Mouse (Mus musculus) heart, embryonic 10.5 days (tissue): Measurements from ENCODE around the gene Pck1. TPM values are rescaled to one million over a fixed set of nuclear protein-coding genes. Genes with fewer than 3 reads are reported as not detected.

ENCODE experiments used
- DNase-seq: peaks from one replicate; pipeline ENCODE4 v3.0.0-alpha.2; 2017; ENCODE audit warnings: low spot score
- H3K27ac ChIP-seq: fragments of 300-500 bp; sonication (generic); 2 replicates; pipeline ENCODE4 v1.5.1; 2016; ENCODE audit warnings: mild to moderate bottlenecking
- H3K27me3 ChIP-seq: fragments of 300-500 bp; sonication (generic); 2 replicates; pipeline ENCODE4 v1.6.1; 2016; ENCODE audit warnings: mild to moderate bottlenecking; ENCODE audit not compliant: poor library complexity, insufficient read depth, severe bottlenecking
- H3K36me3 ChIP-seq: fragments of 300-500 bp; sonication (generic); 2 replicates; pipeline ENCODE4 v1.6.1; 2016; ENCODE audit warnings: mild to moderate bottlenecking, moderate library complexity
- H3K4me1 ChIP-seq: fragments of 300-500 bp; sonication (generic); 2 replicates; pipeline ENCODE4 v1.6.1; 2016; ENCODE audit warnings: mild to moderate bottlenecking
- H3K4me3 ChIP-seq: fragments of 300-500 bp; sonication (generic); 2 replicates; pipeline ENCODE4 v1.5.1; 2016; ENCODE audit warnings: mild to moderate bottlenecking, moderate library complexity
- H3K9me3 ChIP-seq: fragments of 300-500 bp; sonication (generic); 2 replicates; pipeline ENCODE4 v1.6.1; 2016; ENCODE audit warnings: mild to moderate bottlenecking, moderate library complexity
- WGBS: fragments of 180-500 bp; shearing (Covaris S2); methylation state at CpG from one replicate; pipeline ENCODE4 v1.1.7; 2016; 5-methylcytosine and 5-hydroxymethylcytosine counted together
- polyA plus RNA-seq: library from polyadenylated mRNA; unstranded; fragments of >200 nt; fragmentation: Nextera tagmentation; extraction: Ambion mirVana; gene quantifications from 2 replicates; pipeline ENCODE4 v1.2.1, GENCODE M21; 2016

The Pck1 gene
- polyA plus RNA-seq, 1 experiment from 2014 or later: not detected

DNA sequence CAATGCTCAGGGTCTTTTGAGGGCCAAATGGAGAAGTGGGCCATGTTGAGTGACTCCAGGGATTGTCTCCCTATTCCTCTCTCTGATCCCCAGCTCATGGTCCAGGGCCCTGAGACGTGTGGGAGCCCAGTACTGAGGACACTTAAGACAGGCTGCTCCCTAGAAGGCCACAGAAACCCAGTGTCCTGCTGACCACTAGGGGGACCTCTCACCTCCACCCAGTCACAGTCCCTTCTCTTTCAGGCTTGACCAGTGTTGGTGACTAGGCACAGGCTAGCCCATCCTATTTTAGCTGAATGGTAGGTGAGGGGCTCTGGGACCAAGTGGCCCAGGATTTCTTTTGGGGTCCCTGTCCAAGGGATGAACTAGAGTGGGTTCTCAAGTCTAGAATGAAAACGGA lies 17.9 kb downstream of the Pck1 start:
- no peaks in the 10 kb centered on the region for H3K36me3 ChIP-seq
- no peak for DNase-seq
- peaks cover 51% of the 10 kb centered on the region for H3K27me3 ChIP-seq
- H3K9me3 ChIP-seq: no peaks in the 10 kb centered on the region
- WGBS: 36% methylated on average over 2 of the region's 2 CpGs
- H3K4me1 ChIP-seq: peaks cover 38% of the 10 kb centered on the region
- no peak overlapping the region for H3K4me3 ChIP-seq
- H3K27ac ChIP-seq: peak overlapping the region; percentile 77; the same call in 1 of the 2 replicates

DNA sequence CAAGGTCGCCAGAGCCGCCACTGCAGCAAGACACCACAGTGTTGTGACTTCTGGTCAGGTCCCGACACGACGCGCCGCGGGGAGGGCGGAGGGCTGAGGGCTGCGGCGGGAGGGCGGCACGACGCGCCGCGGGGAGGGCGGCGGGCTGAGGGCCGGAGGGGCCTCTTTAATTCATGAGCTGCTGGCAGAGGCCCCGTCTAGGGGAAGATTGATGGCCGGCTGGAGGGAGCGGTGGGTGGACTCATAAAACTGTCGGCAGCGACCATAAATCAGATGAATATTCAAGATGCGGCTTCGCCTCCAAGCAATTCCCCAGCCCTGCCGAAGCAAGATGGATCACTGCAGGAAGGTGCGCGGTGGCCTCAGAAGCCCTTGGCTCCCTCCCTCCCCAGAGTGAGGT lies 18.6 kb downstream of the Pck1 start:
- H3K4me1 ChIP-seq: peaks cover 38% of the 10 kb centered on the region
- H3K9me3 ChIP-seq: no peaks in the 10 kb centered on the region
- peak; percentile 74 for DNase-seq
- peak overlapping the region; percentile 77 for H3K27ac ChIP-seq
- peak overlapping the region; percentile 52 for H3K4me3 ChIP-seq
- 4% methylated on average over 29 of the region's 30 CpGs for WGBS
- H3K27me3 ChIP-seq: peaks cover 43% of the 10 kb centered on the region
- H3K36me3 ChIP-seq: no peaks in the 10 kb centered on the region

DNA sequence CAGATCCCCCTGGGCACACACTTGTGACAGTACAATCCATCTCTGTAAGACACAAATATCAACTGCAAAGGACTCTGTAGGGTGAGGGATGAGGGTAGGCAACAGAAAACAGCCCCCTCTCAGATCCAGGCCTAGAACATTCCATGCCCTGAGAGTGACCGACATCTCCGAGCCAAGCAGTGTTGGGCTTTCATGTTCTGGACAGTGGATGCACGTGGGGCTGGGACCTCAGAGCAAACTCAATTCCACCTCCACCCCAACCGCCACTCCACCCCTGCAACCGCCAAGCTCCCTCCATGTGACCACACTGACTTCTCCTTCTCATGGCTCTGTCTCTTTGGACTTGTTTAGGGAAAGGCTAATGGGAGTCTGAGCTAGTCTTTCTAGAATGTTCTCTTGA lies 19.1 kb downstream of the Pck1 start:
- whole genome bisulfite sequencing: 76% methylated on average over 5 of the region's 5 CpGs

DNA sequence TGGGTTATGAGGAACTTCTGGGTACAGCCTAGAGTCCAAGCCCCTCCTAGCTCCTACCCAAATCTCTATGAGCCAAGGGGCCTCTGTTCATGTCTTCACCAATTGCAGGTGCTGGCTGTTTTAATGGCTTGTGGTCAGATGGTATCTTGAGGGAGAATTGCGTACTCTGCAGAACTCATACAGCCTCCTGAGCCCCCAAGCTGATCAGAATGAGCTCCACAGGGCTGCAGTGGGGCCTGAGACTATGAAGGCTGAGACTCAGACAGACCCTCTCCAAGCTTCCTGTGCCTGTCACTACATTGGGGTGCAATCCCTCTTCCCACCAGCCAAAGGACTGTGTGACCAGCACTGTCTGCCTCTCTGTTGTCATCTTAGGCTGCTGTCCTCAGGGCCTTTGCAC lies 19.5 kb downstream of the Pck1 start:
- H3K9me3 ChIP-seq: no peaks in the 10 kb centered on the region
- no peaks in the 10 kb centered on the region for H3K36me3 ChIP-seq
- DNase-seq: peak; percentile 62
- H3K27ac ChIP-seq: peak overlapping the region; percentile 89
- H3K4me3 ChIP-seq: no peak overlapping the region
- WGBS: 90% methylated on average over 1 of the region's 1 CpGs
- peaks cover 38% of the 10 kb centered on the region for H3K4me1 ChIP-seq
- peaks cover 51% of the 10 kb centered on the region for H3K27me3 ChIP-seq

More for the DNA sequence above, 19.1 kb downstream of the Pck1 start:
- H3K4me3 ChIP-seq: peak overlapping the region; percentile 52
- H3K4me1 ChIP-seq: peaks cover 38% of the 10 kb centered on the region
- H3K27me3 ChIP-seq: peaks cover 47% of the 10 kb centered on the region
- DNase-seq: peak; percentile 74
- H3K27ac ChIP-seq: peak overlapping the region; percentile 77; the same call in 1 of the 2 replicates
- H3K9me3 ChIP-seq: no peaks in the 10 kb centered on the region
- H3K36me3 ChIP-seq: no peaks in the 10 kb centered on the region

DNA sequence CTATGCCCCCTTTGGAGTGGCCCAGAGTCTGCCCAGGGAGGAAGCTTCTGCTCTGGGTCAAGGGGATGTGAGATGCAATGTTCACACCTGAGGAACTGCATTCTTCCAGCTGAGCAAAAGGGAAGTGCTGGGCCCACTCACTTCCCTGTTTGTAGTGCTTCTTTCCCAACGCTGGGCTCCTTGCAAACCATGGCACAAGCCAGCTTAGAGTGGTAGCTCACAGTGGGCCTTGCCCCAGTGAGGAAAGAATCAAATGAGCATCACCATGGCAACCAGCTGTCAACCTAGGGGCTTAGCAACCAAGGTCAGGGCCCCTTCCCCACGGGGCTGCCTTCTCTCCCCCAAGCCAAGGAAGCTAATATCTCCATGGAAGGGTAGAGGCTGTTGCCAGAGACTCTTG lies 20.2 kb downstream of the Pck1 start:
- 26% methylated on average over 2 of the region's 2 CpGs for WGBS
- Histone ChIP-seq H3K27ac (peak overlapping the region; percentile 89), H3K27me3 (peaks cover 55% of the 10 kb centered on the region), H3K36me3 (no peaks in the 10 kb centered on the region), H3K4me3 (peak overlapping the region; percentile 53), H3K4me1 (peaks cover 38% of the 10 kb centered on the region), H3K9me3 (no peaks in the 10 kb centered on the region)
- no peak for DNase-seq

DNA sequence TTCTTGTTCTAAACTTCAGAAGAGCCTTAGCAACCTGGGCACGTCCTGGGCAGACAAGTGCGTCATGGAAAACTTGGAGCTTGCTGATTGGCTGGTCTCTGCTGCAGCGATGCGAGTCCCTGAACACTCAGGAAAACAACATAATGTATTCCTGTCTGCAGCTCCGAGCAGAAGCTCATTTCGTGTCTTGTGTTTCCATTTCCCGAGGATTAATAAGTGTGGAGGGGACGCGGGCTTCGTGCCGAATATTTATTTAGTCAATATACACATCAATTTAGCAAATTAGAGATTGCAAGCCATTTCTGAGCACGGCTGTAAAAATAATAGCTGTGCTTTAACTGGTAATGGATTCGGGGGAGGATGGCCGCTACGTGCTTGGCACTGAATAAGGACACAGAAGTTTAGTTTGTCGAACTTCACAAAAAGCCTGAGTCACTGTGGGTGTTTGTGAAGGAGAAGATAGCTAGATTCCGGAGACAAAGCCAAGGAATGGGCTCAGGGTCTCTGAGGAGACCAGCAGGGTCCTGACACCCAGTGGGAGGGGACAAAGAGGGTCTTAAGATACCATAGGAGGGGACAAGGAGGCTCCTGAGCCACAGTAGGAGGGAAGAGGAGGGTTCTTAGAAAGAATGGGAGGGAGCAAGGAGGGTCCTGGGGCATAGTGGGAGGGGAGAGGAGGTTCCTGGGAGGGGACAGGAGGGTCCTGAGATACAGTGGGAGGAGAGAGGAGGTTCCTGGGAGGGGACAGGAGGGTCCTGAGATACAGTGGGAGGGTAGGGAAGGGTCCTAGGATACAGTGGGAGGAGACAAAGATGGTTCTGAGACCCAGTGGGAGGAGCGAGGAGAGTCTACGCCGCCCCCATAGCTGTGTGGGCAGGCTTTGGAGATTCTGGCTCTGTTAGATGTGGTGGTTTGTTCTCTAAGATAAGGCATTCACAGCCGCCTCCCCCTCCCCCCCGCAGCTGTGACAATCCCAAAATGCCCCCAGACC lies 21.0 kb downstream of the Pck1 start:
- Histone ChIP-seq H3K9me3 (no peaks in the 10 kb centered on the region), H3K27ac (peak overlapping the region; percentile 89), H3K27me3 (peaks cover 55% of the 10 kb centered on the region), H3K4me3 (peak overlapping the region; percentile 53), H3K36me3 (no peaks in the 10 kb centered on the region), H3K4me1 (peaks cover 38% of the 10 kb centered on the region)
- peak; percentile 88 for DNase-seq
- WGBS: 4% methylated on average over 22 of the region's 22 CpGs

DNA sequence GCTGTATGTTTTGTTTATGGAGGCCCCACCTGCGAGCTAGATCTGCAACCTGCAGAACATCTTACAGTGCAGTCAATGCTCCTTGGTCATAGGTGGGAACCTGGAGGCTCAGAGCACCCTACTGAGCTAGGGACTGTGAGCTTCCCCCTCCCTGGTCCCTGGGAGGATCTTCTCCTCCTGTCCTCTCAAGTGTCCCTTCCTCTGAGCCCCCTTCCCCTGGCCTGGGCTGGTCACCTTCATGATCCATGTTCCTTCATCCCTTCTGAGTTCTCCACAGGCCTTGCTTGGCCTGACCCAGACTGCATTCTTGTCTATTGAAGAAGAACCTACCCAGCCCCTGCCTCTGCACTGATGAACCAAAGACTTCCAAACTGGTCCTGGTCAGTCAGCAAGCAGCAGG lies 21.7 kb downstream of the Pck1 start:
- Histone ChIP-seq H3K4me3 (peak overlapping the region; percentile 53), H3K27me3 (peaks cover 51% of the 10 kb centered on the region), H3K27ac (peak overlapping the region; percentile 89), H3K36me3 (no peaks in the 10 kb centered on the region), H3K9me3 (no peaks in the 10 kb centered on the region), H3K4me1 (peaks cover 38% of the 10 kb centered on the region)
- 33% methylated on average over 1 of the region's 1 CpGs for WGBS
- peak; percentile 62 for DNase-seq

DNA sequence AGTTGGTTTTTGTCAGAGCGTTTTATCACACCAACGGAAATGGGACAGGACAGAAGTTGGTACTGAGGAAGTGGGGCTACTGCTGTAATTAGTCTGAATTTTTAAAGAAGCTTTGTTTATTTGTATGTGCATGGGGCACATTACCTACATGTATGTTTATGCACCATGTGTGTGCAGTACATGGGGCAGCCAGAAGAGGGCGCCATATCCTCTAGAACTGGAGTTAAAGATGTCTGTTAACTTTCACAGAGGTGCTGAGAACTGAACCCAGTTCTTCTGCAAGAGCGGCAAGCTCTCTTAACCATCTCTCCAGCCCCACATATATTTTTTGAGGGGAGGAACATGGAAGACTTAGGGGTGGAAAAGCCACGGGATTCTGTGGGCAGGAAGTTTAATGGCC lies 22.9 kb downstream of the Pck1 start:
- H3K27ac ChIP-seq: no peak overlapping the region
- H3K4me3 ChIP-seq: no peak overlapping the region
- no peaks in the 10 kb centered on the region for H3K9me3 ChIP-seq
- WGBS: 84% methylated on average over 5 of the region's 5 CpGs
- H3K27me3 ChIP-seq: peaks cover 48% of the 10 kb centered on the region
- no peaks in the 10 kb centered on the region for H3K36me3 ChIP-seq
- no peak for DNase-seq
- peaks cover 38% of the 10 kb centered on the region for H3K4me1 ChIP-seq

DNA sequence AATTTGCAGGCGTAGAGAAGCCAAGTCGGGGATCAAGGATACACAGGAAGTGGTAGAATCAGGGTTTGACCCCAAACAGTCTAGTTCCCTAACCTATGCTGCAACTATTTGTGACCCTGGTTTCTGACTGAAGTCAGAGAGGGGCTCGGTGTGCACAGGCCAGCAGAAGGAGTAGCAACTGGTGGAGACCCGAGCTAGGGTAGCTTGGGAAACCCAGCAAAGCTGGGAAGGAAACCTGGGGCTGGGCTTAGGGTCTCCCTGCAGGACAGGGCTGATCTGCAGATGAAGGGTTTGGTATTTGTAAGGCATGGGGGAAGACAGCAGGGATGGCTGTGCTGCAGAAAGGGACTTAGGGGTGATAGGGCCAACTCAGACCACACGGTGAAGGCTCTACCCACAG lies 24.6 kb downstream of the Pck1 start:
- peaks cover 25% of the 10 kb centered on the region for H3K4me1 ChIP-seq
- WGBS: 69% methylated on average over 5 of the region's 5 CpGs
- no peaks in the 10 kb centered on the region for H3K36me3 ChIP-seq
- H3K9me3 ChIP-seq: no peaks in the 10 kb centered on the region
- peaks cover 48% of the 10 kb centered on the region for H3K27me3 ChIP-seq
- DNase-seq: peak; percentile 57
- no peak overlapping the region for H3K4me3 ChIP-seq
- H3K27ac ChIP-seq: no peak overlapping the region

DNA sequence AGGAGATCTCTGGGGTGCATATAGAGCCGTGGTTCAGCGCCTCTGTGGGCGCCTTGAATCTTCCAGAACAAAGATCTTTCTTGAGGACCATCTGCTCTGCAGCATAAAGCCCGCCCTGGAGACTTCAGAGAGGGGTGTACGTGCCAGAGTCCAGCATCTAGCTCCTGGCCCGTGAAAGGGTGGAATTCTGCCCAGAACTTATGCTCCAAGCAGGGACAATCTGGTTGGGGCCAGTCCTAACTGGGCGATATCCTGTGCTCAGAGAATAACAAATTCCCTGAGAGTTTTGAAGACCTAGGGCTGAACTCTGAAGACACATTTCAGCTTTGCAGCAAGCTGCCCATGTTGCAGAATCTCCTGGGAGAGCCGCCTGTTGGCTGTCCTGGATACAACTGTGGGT lies 25.1 kb downstream of the Pck1 start:
- Histone ChIP-seq H3K27ac (no peak overlapping the region; the same call in 1 of the 2 replicates), H3K36me3 (no peaks in the 10 kb centered on the region), H3K4me3 (no peak overlapping the region), H3K9me3 (no peaks in the 10 kb centered on the region), H3K27me3 (peaks cover 48% of the 10 kb centered on the region), H3K4me1 (peaks cover 21% of the 10 kb centered on the region)
- no peak for DNase-seq
- WGBS: 82% methylated on average over 8 of the region's 8 CpGs

DNA sequence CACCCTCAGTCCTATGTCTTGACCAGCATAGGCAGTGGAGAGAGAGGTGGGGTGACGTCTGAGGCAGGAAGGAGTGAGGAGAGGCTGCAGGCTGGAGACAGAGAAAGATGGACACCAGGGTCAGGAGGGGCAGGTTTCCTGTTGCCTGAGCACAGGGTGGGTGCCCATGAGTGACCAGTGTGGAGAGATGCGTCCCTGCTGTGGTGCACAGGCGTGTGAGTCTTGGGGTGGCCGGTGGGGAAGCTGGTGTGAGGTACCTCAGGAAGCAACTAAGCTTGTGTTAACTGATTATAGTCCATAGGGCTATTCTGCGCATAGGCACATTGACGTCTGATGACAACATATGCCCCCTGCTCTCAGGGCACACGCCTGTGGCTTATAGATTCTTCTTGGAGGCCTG lies 26.2 kb downstream of the Pck1 start:
- Histone ChIP-seq H3K4me1 (peaks cover 10% of the 10 kb centered on the region), H3K27me3 (peaks cover 55% of the 10 kb centered on the region), H3K9me3 (no peaks in the 10 kb centered on the region), H3K27ac (no peak overlapping the region), H3K36me3 (no peaks in the 10 kb centered on the region), H3K4me3 (no peak overlapping the region)
- peak; percentile 70 for DNase-seq
- 78% methylated on average over 7 of the region's 7 CpGs for WGBS

DNA sequence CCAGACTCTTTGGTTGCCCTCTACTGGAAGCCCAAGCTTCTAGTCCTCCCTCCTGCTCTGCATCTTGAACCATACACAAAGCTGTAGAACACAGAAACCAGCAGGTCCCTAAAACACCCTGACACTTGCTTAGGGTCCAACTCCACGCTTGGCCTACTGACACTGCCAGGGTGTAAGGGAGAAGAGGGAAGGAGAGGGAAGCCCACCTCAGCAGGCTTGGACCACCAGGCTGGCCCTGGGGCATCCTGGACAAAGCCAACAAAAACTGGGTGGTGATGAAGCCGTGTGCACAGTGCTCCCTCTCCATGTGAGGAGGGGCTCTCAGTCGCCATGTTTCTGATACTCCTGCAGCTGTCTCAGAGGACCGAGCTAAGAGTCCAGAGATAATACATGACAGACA lies 27.2 kb downstream of the Pck1 start:
- H3K27ac ChIP-seq: peak overlapping the region; percentile 22; the same call in 1 of the 2 replicates
- DNase-seq: peak; percentile 65
- H3K9me3 ChIP-seq: no peaks in the 10 kb centered on the region
- H3K4me3 ChIP-seq: no peak overlapping the region
- H3K36me3 ChIP-seq: no peaks in the 10 kb centered on the region
- WGBS: 66% methylated on average over 4 of the region's 4 CpGs
- H3K27me3 ChIP-seq: peaks cover 65% of the 10 kb centered on the region
- H3K4me1 ChIP-seq: peaks cover 3% of the 10 kb centered on the region; the same call in 1 of the 2 replicates

DNA sequence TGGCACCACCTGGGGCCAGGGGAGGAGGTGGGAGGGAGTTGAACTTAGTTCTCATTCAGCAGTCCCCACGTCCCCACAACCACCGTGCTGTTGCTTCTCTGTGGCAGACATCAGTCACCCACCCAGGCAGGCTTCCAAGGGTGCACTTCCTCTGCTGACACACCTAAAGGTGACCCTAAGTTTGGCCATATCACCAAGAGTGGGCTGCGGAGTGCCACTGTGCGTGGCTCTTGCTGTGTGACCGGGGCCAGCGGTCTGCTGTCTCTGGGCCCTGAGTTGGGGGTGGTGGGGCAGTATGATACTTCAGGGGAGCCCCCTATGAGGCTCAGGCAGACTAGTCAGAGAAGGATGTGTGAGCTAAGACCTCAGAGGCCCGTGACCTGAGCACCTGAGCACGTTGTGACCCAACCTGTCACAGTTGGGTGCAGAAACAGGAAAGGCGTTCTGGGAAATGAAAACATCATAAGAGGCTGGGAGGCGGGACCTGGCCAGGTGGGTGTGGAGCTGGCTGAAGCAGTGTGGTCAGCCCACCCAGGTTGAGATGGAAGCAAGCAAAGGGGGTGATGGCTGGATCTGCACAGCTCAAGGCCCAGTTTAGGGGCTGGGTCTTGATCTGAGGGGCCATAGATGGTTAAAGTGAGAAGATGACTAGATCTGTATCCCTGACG lies 28.0 kb downstream of the Pck1 start:
- no peaks in the 10 kb centered on the region for H3K36me3 ChIP-seq
- 75% methylated on average over 11 of the region's 11 CpGs for WGBS
- H3K27me3 ChIP-seq: peaks cover 73% of the 10 kb centered on the region

More for the DNA sequence above, 28.0 kb downstream of the Pck1 start:
- peak overlapping the region; percentile 13; the same call in 1 of the 2 replicates for H3K27ac ChIP-seq
- H3K4me1 ChIP-seq: peaks cover 3% of the 10 kb centered on the region; the same call in 1 of the 2 replicates
- no peaks in the 10 kb centered on the region for H3K9me3 ChIP-seq
- peak; percentile 68 for DNase-seq
- no peak overlapping the region for H3K4me3 ChIP-seq
